ENCODE assay signal across 7 mouse cellular contexts in genomic region chr13:23745381-23746161, GRCm38 (mm10). TPM values are rescaled to one million over a fixed set of nuclear protein-coding genes. Genes with fewer than 3 reads are reported as not detected.
DNase-seq lines count a peak whose midpoint lies in the region; ATAC-seq and TF ChIP-seq lines count a peak whose summit lies in the region.

TSS of gene Hist1h3c (minus strand) at chr13:23745602.

- no peak for TF ChIP-seq POLR2A in cortical plate, adult 2 months (IDR thresholded peaks at IDR 0.05; ENCODE audit: extremely low read depth, insufficient read depth, low read length)

- intact Hi-C loops in left cerebral cortex, postnatal 14 days (cut with DNase I): loop anchor here (10.0 kb wide), 2 partner anchors 321 to 1701 kb away; partner anchors contain the start of genes Abt1, Hist1h2ag, Hist1h2bj and Hist1h4i

- peak within 1 kb of the TSS; percentile 30 for H3K4me3 ChIP-seq in cortical plate, adult 2 months (ENCODE audit: insufficient read depth, low read length)

- peak within 1 kb of the TSS; percentile 88 for H3K27ac ChIP-seq in cortical plate, adult 2 months (ENCODE audit: insufficient read depth, low read length)

- no peaks in the 10 kb centered on the region for H3K4me1 ChIP-seq in cortical plate, adult 2 months (ENCODE audit: control insufficient read depth, insufficient read depth, low read length)

- DNase-seq in adrenal gland, adult 18-20 months (ENCODE audit: low spot score in 2 of 2): peak; percentile 76 to 79
- peak; percentile 53 to 59 for DNase-seq in gastrocnemius, adult 8-10 months (ENCODE audit: low spot score in 2 of 2)
- peak; percentile 91 for DNase-seq in hindlimb bud, embryonic 11.5 days (ENCODE audit: extremely low spot score, low read depth, low spot score)
- DNase-seq in left cerebral cortex, postnatal 14 days (ENCODE audit: low spot score in 2 of 2): peak; percentile 92 to 93
- peak; percentile 83 for DNase-seq in skeletal muscle tissue, adult 2 months (ENCODE audit: low read depth, low spot score)

- TF ChIP-seq CTCF in cortical plate, adult 2 months (IDR thresholded peaks at IDR 0.05; ENCODE audit: extremely low read depth, insufficient read depth, low read length): no peak

- ATAC-seq in megakaryocyte-erythroid progenitor cell, adult 5-6 weeks (replicated peaks; ENCODE audit: low FRiP score, low TSS enrichment, poor library complexity, severe bottlenecking): peak; percentile 62

RNA-seq across cellular contexts. Expression of gene Hist1h3c, which starts in this region (rescaled TPM):
- 1 to 10 TPM; 4.6 to 5.4 TPM for total RNA-seq in adrenal gland, adult 18-20 months (2021)
- 0.56 TPM in 1 of 2 replicates, not detected in the other for polyA plus RNA-seq in cortical plate, adult 2 months (2012; rRNA removed)
- not detected for total RNA-seq in gastrocnemius, adult 8-10 months (2022)
- total RNA-seq in left cerebral cortex, postnatal 14 days (2021): 1 to 10 TPM; 6.8 to 7.2 TPM
- total RNA-seq in megakaryocyte-erythroid progenitor cell, adult 5-6 weeks (2014; fragmentation: Nextera tagmentation): 81.7 and 130 TPM in 2 replicates
- total RNA-seq in megakaryocyte-erythroid progenitor cell, adult 5-6 weeks (2017): 369 and 555 TPM in 2 replicates

Comparison
In these comparisons a context has a peak if more than half of its experiments do, and no peak if none do; other contexts are left out.
1. Peak in every context shown above with its lines: DNase-seq, ATAC-seq, H3K4me3 ChIP-seq and H3K27ac ChIP-seq.
2. RNA of gene Hist1h3c (total RNA-seq): 81.7 to 555 TPM in megakaryocyte-erythroid progenitor cell, adult 5-6 weeks; 6.8 to 7.2 TPM in left cerebral cortex, postnatal 14 days, 4.6 to 5.4 TPM in adrenal gland, adult 18-20 months and not detected in gastrocnemius, adult 8-10 months; every median in the first group is over 10 times any median in the second.
3. Peak in DNase-seq in gastrocnemius, adult 8-10 months; RNA of the gene not detected or under 1 TPM.